Mouse (Mus musculus) MEL (cell line): ENCODE measurements at regions not wholly inside any gene's neighbourhood (a gene's known extent, or its start where the extent isn't known, plus 50 kb on each side); places are given as distances from the start of the nearest gene placed in this dataset.

Source experiments
- DNase-seq: peaks from one replicate; pipeline ENCODE4 v3.0.0; 2011; ENCODE audit warnings: low read depth, low spot score
- H3K27ac ChIP-seq: 2 replicates; pipeline ENCODE4 v1.5.1; 2012; ENCODE audit warnings: low read depth, mild to moderate bottlenecking, control low read depth, low read length, moderate library complexity; ENCODE audit not compliant: control insufficient read depth
- H3K27me3 ChIP-seq, 2 experiments: fragments of 150-350 bp in 1 of 2; sonication (generic) in 1 of 2; 2 replicates each; pipeline ENCODE4 v1.6.1; 2012; ENCODE audit warnings: low read length in 2 of 2, mild to moderate bottlenecking in 2 of 2, improper control_type of control experiment in 1 of 2, moderate library complexity in 1 of 2; ENCODE audit not compliant: insufficient read depth in 2 of 2, control insufficient read depth in 1 of 2
- H3K36me3 ChIP-seq, 2 experiments: 2 replicates each; pipeline ENCODE4 v1.6.1; 2012 to 2014; ENCODE audit warnings: low read length in 2 of 2, improper control_type of control experiment in 1 of 2, inconsistent platforms in 1 of 2, mild to moderate bottlenecking in 1 of 2; ENCODE audit not compliant: insufficient read depth in 2 of 2, control insufficient read depth in 1 of 2
- H3K4me1 ChIP-seq, 2 experiments: fragments of 150-350 bp in 1 of 2; sonication (generic) in 1 of 2; 2 replicates each; pipeline ENCODE4 v1.6.1; 2012; ENCODE audit warnings: low read length in 2 of 2, improper control_type of control experiment in 1 of 2, mild to moderate bottlenecking in 1 of 2; ENCODE audit not compliant: insufficient read depth in 2 of 2, control insufficient read depth in 1 of 2
- H3K4me3 ChIP-seq, 2 experiments: fragments of 150-350 bp in 1 of 2; sonication (generic) in 1 of 2; 2 replicates each; pipeline ENCODE4 v1.5.1; 2012; ENCODE audit warnings: low read depth in 2 of 2, low read length in 2 of 2, mild to moderate bottlenecking in 2 of 2, moderate library complexity in 2 of 2, control low read depth in 1 of 2, improper control_type of control experiment in 1 of 2; ENCODE audit not compliant: control insufficient read depth in 1 of 2, insufficient read depth in 1 of 2
- H3K79me2 ChIP-seq: 2 replicates; pipeline ENCODE4 v1.6.1; 2012; ENCODE audit warnings: mild to moderate bottlenecking, low read length, moderate library complexity; ENCODE audit not compliant: control insufficient read depth, poor library complexity, insufficient read depth
- H3K9ac ChIP-seq: 2 replicates; pipeline ENCODE4 v1.6.1; 2012; ENCODE audit warnings: low read depth, mild to moderate bottlenecking, control low read depth, low read length, moderate library complexity; ENCODE audit not compliant: control insufficient read depth, poor library complexity, severe bottlenecking
- H3K9me3 ChIP-seq: fragments of 150-350 bp; sonication (generic); replicated peaks from 2 replicates; pipeline ENCODE4 v1.6.1; 2012; ENCODE audit warnings: mild to moderate bottlenecking, low read length, improper control_type of control experiment, moderate library complexity; ENCODE audit not compliant: insufficient read depth
- CHD1 ChIP-seq: IDR thresholded peaks from 2 replicates; pipeline ENCODE4 v1.6.1; 2012; ENCODE audit warnings: low read depth, mild to moderate bottlenecking, inconsistent platforms, low read length, improper control_type of control experiment
- CTCF ChIP-seq, 3 experiments: IDR thresholded peaks in 2 of 3; conservative IDR thresholded peaks in 1 of 3; 2 replicates each; pipeline ENCODE4 v1.5.1; 2011 to 2012; ENCODE audit warnings: low read length in 3 of 3, low read depth in 2 of 3, mild to moderate bottlenecking in 2 of 3, improper control_type of control experiment in 1 of 3, inconsistent platforms in 1 of 3, mixed read lengths in 1 of 3, moderate library complexity in 1 of 3; ENCODE audit not compliant: control insufficient read depth in 1 of 3, insufficient read depth in 1 of 3, poor library complexity in 1 of 3, severe bottlenecking in 1 of 3
- EP300 ChIP-seq, 2 experiments: IDR thresholded peaks; 2 replicates each; pipeline ENCODE4 v1.6.1; 2011; ENCODE audit warnings: improper control_type of control experiment in 2 of 2, low read length in 2 of 2, low read depth in 1 of 2, mild to moderate bottlenecking in 1 of 2
- ETS1 ChIP-seq: IDR thresholded peaks from 2 replicates; pipeline ENCODE4 v1.6.1; 2012; ENCODE audit warnings: low read depth, mild to moderate bottlenecking, inconsistent platforms, low read length, improper control_type of control experiment, moderate library complexity
- GABPA ChIP-seq: IDR thresholded peaks from 2 replicates; pipeline ENCODE4 v1.6.1; 2012; ENCODE audit warnings: low read depth, mild to moderate bottlenecking, inconsistent platforms, low read length, improper control_type of control experiment, moderate library complexity
- GATA1 ChIP-seq: IDR thresholded peaks from 2 replicates; pipeline ENCODE4 v1.6.1; 2011; ENCODE audit warnings: low read depth, low read length, improper control_type of control experiment
- HCFC1 ChIP-seq: IDR thresholded peaks from 2 replicates; pipeline ENCODE4 v1.6.1; 2012; ENCODE audit warnings: low read depth, mild to moderate bottlenecking, inconsistent platforms, low read length, improper control_type of control experiment, moderate library complexity
- MXI1 ChIP-seq: IDR thresholded peaks from 2 replicates; pipeline ENCODE4 v1.6.1; 2011; ENCODE audit warnings: mild to moderate bottlenecking, low read depth, low read length, improper control_type of control experiment
- MYC ChIP-seq: IDR thresholded peaks from 2 replicates; pipeline ENCODE4 v1.6.1; 2011; ENCODE audit warnings: low read depth, mild to moderate bottlenecking, low read length, improper control_type of control experiment, moderate library complexity
- NELFE ChIP-seq: IDR thresholded peaks from 2 replicates; pipeline ENCODE4 v1.6.1; 2011; ENCODE audit warnings: low read depth, low read length, improper control_type of control experiment
- POLR2A ChIP-seq, 2 experiments: IDR thresholded peaks; 2 replicates each; pipeline ENCODE4 v1.6.1; 2011 to 2012; ENCODE audit warnings: low read length in 2 of 2, mild to moderate bottlenecking in 2 of 2, control low read depth in 1 of 2, improper control_type of control experiment in 1 of 2, low read depth in 1 of 2, moderate library complexity in 1 of 2; ENCODE audit not compliant: control insufficient read depth in 1 of 2, insufficient read depth in 1 of 2, poor library complexity in 1 of 2
- POLR2AphosphoS2 ChIP-seq: IDR thresholded peaks from 2 replicates; pipeline ENCODE4 v1.6.1; 2011; ENCODE audit warnings: low read length, improper control_type of control experiment
- POLR2AphosphoS5 ChIP-seq: IDR thresholded peaks from 2 replicates; pipeline ENCODE4 v1.6.1; 2012; ENCODE audit warnings: low read depth, borderline replicate concordance, mild to moderate bottlenecking, inconsistent platforms, low read length, moderate library complexity, mixed read lengths
- RAD21 ChIP-seq: IDR thresholded peaks from 2 replicates; pipeline ENCODE4 v1.6.1; 2011; ENCODE audit warnings: mild to moderate bottlenecking, low read depth, low read length, improper control_type of control experiment
- RCOR1 ChIP-seq: IDR thresholded peaks from 2 replicates; pipeline ENCODE4 v1.6.1; 2012; ENCODE audit warnings: low read depth, mild to moderate bottlenecking, inconsistent platforms, low read length, improper control_type of control experiment
- SMC3 ChIP-seq: IDR thresholded peaks from 2 replicates; pipeline ENCODE4 v1.6.1; 2011; ENCODE audit warnings: low read depth, low read length, improper control_type of control experiment
- TAL1 ChIP-seq: IDR thresholded peaks from 2 replicates; pipeline ENCODE4 v1.6.1; 2012; ENCODE audit warnings: mild to moderate bottlenecking, inconsistent platforms, low read length, moderate library complexity, mixed read lengths
- USF2 ChIP-seq, 2 experiments: IDR thresholded peaks; 2 replicates each; pipeline ENCODE4 v1.6.1; 2011 to 2012; ENCODE audit warnings: improper control_type of control experiment in 2 of 2, low read length in 2 of 2, borderline replicate concordance in 1 of 2, inconsistent platforms in 1 of 2, low read depth in 1 of 2, mild to moderate bottlenecking in 1 of 2; ENCODE audit not compliant: insufficient read depth in 1 of 2
- ZC3H11A ChIP-seq: IDR thresholded peaks from 2 replicates; pipeline ENCODE4 v1.6.1; 2012; ENCODE audit warnings: low read depth, mild to moderate bottlenecking, inconsistent platforms, low read length, improper control_type of control experiment
- ZMIZ1 ChIP-seq: IDR thresholded peaks from 2 replicates; pipeline ENCODE4 v1.6.1; 2012; ENCODE audit warnings: low read depth, mild to moderate bottlenecking, inconsistent platforms, low read length, improper control_type of control experiment, moderate library complexity
- ZNF384 ChIP-seq: IDR thresholded peaks from 2 replicates; pipeline ENCODE4 v1.6.1; 2012; ENCODE audit warnings: low read depth, mild to moderate bottlenecking, inconsistent platforms, low read length, improper control_type of control experiment

- TF ChIP-seq ZC3H11A: peak; percentile 49
- peak; percentile 37 to 49 (median 45) for TF ChIP-seq CTCF (IDR thresholded peaks at IDR 0.05 in 2 of 3, conservative IDR thresholded peaks at IDR 0.05 in 1 of 3; ENCODE audit: control insufficient read depth in 1 of 3, insufficient read depth in 1 of 3, low read depth in 2 of 3, low read length in 3 of 3, poor library complexity in 1 of 3, severe bottlenecking in 1 of 3)
- TF ChIP-seq ETS1: no peak
- TF ChIP-seq CHD1: no peak
- no peak for TF ChIP-seq POLR2A (IDR thresholded peaks at IDR 0.05; ENCODE audit: control insufficient read depth in 1 of 2, insufficient read depth in 1 of 2, low read depth in 1 of 2, low read length in 2 of 2, poor library complexity in 1 of 2)
- TF ChIP-seq RAD21: peak; percentile 42
- no peak for TF ChIP-seq ZMIZ1
- no peak for TF ChIP-seq GABPA
- TF ChIP-seq TAL1: no peak
- TF ChIP-seq NELFE: no peak
- TF ChIP-seq MXI1: no peak
- no peak for TF ChIP-seq POLR2AphosphoS2
- no peak for TF ChIP-seq HCFC1
- no peak for TF ChIP-seq USF2 (IDR thresholded peaks at IDR 0.05; ENCODE audit: borderline replicate concordance in 1 of 2, insufficient read depth in 1 of 2, low read depth in 1 of 2, low read length in 2 of 2)
- TF ChIP-seq SMC3: peak; percentile 62
- no peak for TF ChIP-seq ZNF384
- TF ChIP-seq EP300 (IDR thresholded peaks at IDR 0.05; ENCODE audit: low read depth in 1 of 2, low read length in 2 of 2): no peak
- Histone ChIP-seq H3K9ac (no peak overlapping the region), H3K9me3 (no peaks in the 10 kb centered on the region), H3K27ac (no peak overlapping the region), H3K27me3 (no peaks in the 10 kb centered on the region), H3K4me3 (no peak overlapping the region), H3K79me2 (no peaks in the 10 kb centered on the region), H3K36me3 (no peaks in the 10 kb centered on the region), H3K4me1 (no peaks in the 10 kb centered on the region)
- DNase-seq: peak; percentile 30
These were observed 222.6 kb downstream of the Cdc5l start for GRCm38 (mm10) chr17:45210984-45211383.

DNA sequence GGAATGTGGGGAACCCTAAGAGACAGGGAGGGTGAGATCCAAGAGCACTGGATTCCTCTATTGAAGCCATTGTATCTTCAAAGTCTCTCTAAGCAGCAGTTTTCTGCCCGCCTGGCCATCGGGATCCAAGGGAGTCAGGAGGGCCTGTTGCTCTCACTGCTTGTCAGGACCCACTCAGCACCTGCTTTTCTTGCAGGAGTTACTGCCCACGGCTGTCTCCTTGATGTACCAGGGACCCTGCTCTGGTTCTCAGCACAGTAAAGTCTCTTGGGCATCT lies 224.2 kb downstream of the Cdc5l start:
- Histone ChIP-seq H3K9ac (no peak overlapping the region), H3K4me3 (no peak overlapping the region), H3K79me2 (no peaks in the 10 kb centered on the region), H3K9me3 (no peaks in the 10 kb centered on the region), H3K27ac (no peak overlapping the region), H3K27me3 (no peaks in the 10 kb centered on the region), H3K4me1 (no peaks in the 10 kb centered on the region), H3K36me3 (no peaks in the 10 kb centered on the region)
- TF ChIP-seq CTCF (IDR thresholded peaks at IDR 0.05 in 2 of 3, conservative IDR thresholded peaks at IDR 0.05 in 1 of 3; ENCODE audit: control insufficient read depth in 1 of 3, insufficient read depth in 1 of 3, low read depth in 2 of 3, low read length in 3 of 3, poor library complexity in 1 of 3, severe bottlenecking in 1 of 3) (no peak), MYC (no peak), RCOR1 (no peak), SMC3 (no peak), POLR2A (IDR thresholded peaks at IDR 0.05; ENCODE audit: control insufficient read depth in 1 of 2, insufficient read depth in 1 of 2, low read depth in 1 of 2, low read length in 2 of 2, poor library complexity in 1 of 2) (no peak), ZC3H11A (no peak), GATA1 (no peak), POLR2AphosphoS5 (no peak)
- no peak for DNase-seq
